Mouse (Mus musculus): Measurements from ENCODE around the gene Klhl8.
"Not testable (repeated sequence)": the region's sequence is repeated elsewhere in the genome, so short reads cannot be mapped to it uniquely, and the experiment has no call there.

Gene Klhl8

GRCm38 (mm10) chr5:103910748-103911409 lies at the start of gene Klhl8:
TSS of gene Klhl8 (minus strand) at chr5:103911259.
- DNase-seq = peak; percentile 88

- peak; percentile 15 for DNase-seq
These were observed 43.6 kb upstream of the Klhl8 start for GRCm38 (mm10) chr5:103954638-103955037.

- no peak for DNase-seq
These were observed 42.4 kb upstream of the Klhl8 start for GRCm38 (mm10) chr5:103953135-103954083.

- not testable (repeated sequence) for DNase-seq
These were observed 39.1 kb upstream of the Klhl8 start for GRCm38 (mm10) chr5:103950138-103950537.

GRCm38 (mm10) chr5:103943183-103943582 lies 32.1 kb upstream of the Klhl8 start:
- no peak for DNase-seq

- no peak for DNase-seq
These were observed 28.8 kb upstream of the Klhl8 start for GRCm38 (mm10) chr5:103939856-103940255.

- no peak for DNase-seq
These were observed 28.2 kb upstream of the Klhl8 start for GRCm38 (mm10) chr5:103939350-103939652.

GRCm38 (mm10) chr5:103938547-103939349 lies 27.7 kb upstream of the Klhl8 start:
- peak; percentile 14 for DNase-seq

GRCm38 (mm10) chr5:103936906-103937589 lies 26.0 kb upstream of the Klhl8 start:
- no peak for DNase-seq

GRCm38 (mm10) chr5:103931924-103932323 lies 20.9 kb upstream of the Klhl8 start:
- DNase-seq = not testable (repeated sequence)

- no peak for DNase-seq
These were observed 19.5 kb upstream of the Klhl8 start for GRCm38 (mm10) chr5:103930511-103930910.

GRCm38 (mm10) chr5:103928196-103928550 lies 17.1 kb upstream of the Klhl8 start:
- no peak for DNase-seq

- DNase-seq = peak; percentile 81
These were observed 16.6 kb upstream of the Klhl8 start for GRCm38 (mm10) chr5:103927429-103928195.

- DNase-seq = no peak
These were observed 15.3 kb upstream of the Klhl8 start for GRCm38 (mm10) chr5:103926398-103926797.

GRCm38 (mm10) chr5:103923755-103924154 lies 12.7 kb upstream of the Klhl8 start:
- DNase-seq = no peak

- no peak for DNase-seq
These were observed 12.0 kb upstream of the Klhl8 start for GRCm38 (mm10) chr5:103923101-103923500.

- no peak for DNase-seq
These were observed 11.4 kb upstream of the Klhl8 start for GRCm38 (mm10) chr5:103922436-103922835.

- DNase-seq = no peak
These were observed 8.4 kb upstream of the Klhl8 start for GRCm38 (mm10) chr5:103919497-103919896.

- no peak for DNase-seq
These were observed 7.2 kb upstream of the Klhl8 start for GRCm38 (mm10) chr5:103918233-103918632.

- no peak for DNase-seq
These were observed 6.4 kb upstream of the Klhl8 start for GRCm38 (mm10) chr5:103917357-103917895.

GRCm38 (mm10) chr5:103916595-103917356 lies 5.7 kb upstream of the Klhl8 start:
- no peak for DNase-seq
